Mouse (Mus musculus): ENCODE data around the gene Gpr157. TPM values are rescaled to one million over a fixed set of nuclear protein-coding genes. Genes with fewer than 3 reads are reported as not detected.

Gpr157 gene
- polyA plus RNA-seq, 1 experiment from 2014 or later: 0.32 TPM

- Histone ChIP-seq H3K27ac (no peak overlapping the region), H3K36me3 (replicated peaks) (no peaks in the 10 kb centered on the region), H3K4me3 (no peak overlapping the region), H3K4me1 (peaks cover 34% of the 10 kb centered on the region), H3K9me3 (peaks cover 5% of the 10 kb centered on the region; the same call in 1 of the 2 replicates), H3K27me3 (ENCODE audit: poor library complexity, severe bottlenecking) (peaks cover 24% of the 10 kb centered on the region)
- 85% methylated on average over 7 of the region's 7 CpGs for WGBS
- no peak for DNase-seq (ENCODE audit: extremely low spot score, low spot score)
Measured at GRCm38 (mm10) chr4:150140346-150140745, 53.2 kb downstream of the Gpr157 start.

GRCm38 (mm10) chr4:150144242-150144641, 57.1 kb downstream of the Gpr157 start:
- 14% methylated on average over 12 of the region's 12 CpGs for WGBS
- Histone ChIP-seq H3K27ac (no peak overlapping the region), H3K9me3 (peaks cover 10% of the 10 kb centered on the region; the same call in 1 of the 2 replicates), H3K4me3 (no peak overlapping the region), H3K27me3 (ENCODE audit: poor library complexity, severe bottlenecking) (peaks cover 11% of the 10 kb centered on the region), H3K36me3 (replicated peaks) (no peaks in the 10 kb centered on the region), H3K4me1 (peaks cover 15% of the 10 kb centered on the region; the same call in 1 of the 2 replicates)
- no peak for DNase-seq (ENCODE audit: extremely low spot score, low spot score)

GRCm38 (mm10) chr4:150146286-150146685, 59.1 kb downstream of the Gpr157 start:
- Histone ChIP-seq H3K4me3 (no peak overlapping the region), H3K27ac (no peak overlapping the region), H3K36me3 (replicated peaks) (no peaks in the 10 kb centered on the region), H3K27me3 (ENCODE audit: poor library complexity, severe bottlenecking) (no peaks in the 10 kb centered on the region), H3K9me3 (peaks cover 10% of the 10 kb centered on the region; the same call in 1 of the 2 replicates), H3K4me1 (peaks cover 6% of the 10 kb centered on the region; the same call in 1 of the 2 replicates)
- no peak for DNase-seq (ENCODE audit: extremely low spot score, low spot score)
- 79% methylated on average over 4 of the region's 4 CpGs for WGBS

- no peak for DNase-seq (ENCODE audit: extremely low spot score, low spot score)
- Histone ChIP-seq H3K27me3 (ENCODE audit: poor library complexity, severe bottlenecking) (no peaks in the 10 kb centered on the region), H3K4me3 (no peak overlapping the region), H3K36me3 (replicated peaks) (no peaks in the 10 kb centered on the region), H3K4me1 (peaks cover 6% of the 10 kb centered on the region; the same call in 1 of the 2 replicates), H3K27ac (no peak overlapping the region), H3K9me3 (peaks cover 5% of the 10 kb centered on the region; the same call in 1 of the 2 replicates)
- WGBS: 78% methylated on average over 7 of the region's 7 CpGs
Measured at GRCm38 (mm10) chr4:150151045-150151444, 63.9 kb downstream of the Gpr157 start.

GRCm38 (mm10) chr4:150152483-150152882, 65.3 kb downstream of the Gpr157 start:
- H3K4me3 ChIP-seq: no peak overlapping the region
- H3K36me3 ChIP-seq (replicated peaks): no peaks in the 10 kb centered on the region
- H3K9me3 ChIP-seq: peaks cover 5% of the 10 kb centered on the region; the same call in 1 of the 2 replicates
- no peak overlapping the region for H3K27ac ChIP-seq
- WGBS: 86% methylated on average over 8 of the region's 8 CpGs
- no peaks in the 10 kb centered on the region for H3K4me1 ChIP-seq
- no peak for DNase-seq (ENCODE audit: extremely low spot score, low spot score)
- H3K27me3 ChIP-seq (ENCODE audit: poor library complexity, severe bottlenecking): no peaks in the 10 kb centered on the region

- no peak for DNase-seq (ENCODE audit: extremely low spot score, low spot score)
- Histone ChIP-seq H3K27ac (no peak overlapping the region), H3K9me3 (no peaks in the 10 kb centered on the region), H3K36me3 (replicated peaks) (no peaks in the 10 kb centered on the region), H3K4me3 (no peak overlapping the region), H3K4me1 (peaks cover 6% of the 10 kb centered on the region; the same call in 1 of the 2 replicates), H3K27me3 (ENCODE audit: poor library complexity, severe bottlenecking) (peaks cover 7% of the 10 kb centered on the region; the same call in 1 of the 2 replicates)
- 87% methylated on average over 4 of the region's 4 CpGs for WGBS
Measured at GRCm38 (mm10) chr4:150155301-150155700, 68.1 kb downstream of the Gpr157 start.

MicroRNAs encoded within 50 kb of the gene (microRNA counts, 519-probe panel; counts per million panel counts)
- 341 counts per million, percentile 65 among the panel's probes with 10 or more counts for microRNA mmu-miR-34a

Small RNA genes within 50 kb of the gene (microRNA-seq; reads per million reads assigned to microRNA genes)
- gene Mir34a: 116 reads per million, percentile 49 among the genes with 10 or more reads in this experiment

Other genes with a start within 250 kb of the Gpr157 start
- 9.0 and 11.2 TPM in 2 replicates for gene Spsb1, start 132.3 kb upstream of the Gpr157 start, polyA plus RNA-seq (2016; fragmentation: Nextera tagmentation; extraction: Ambion mirVana)
- gene H6pd, start 78.3 kb upstream of the Gpr157 start, polyA plus RNA-seq (2016; fragmentation: Nextera tagmentation; extraction: Ambion mirVana): 3.0 TPM in 2 replicates
- 1.3 and 1.6 TPM in 2 replicates for gene Slc2a5, start 31.9 kb downstream of the Gpr157 start, polyA plus RNA-seq (2016; fragmentation: Nextera tagmentation; extraction: Ambion mirVana)
- not detected in 2 replicates for gene Slc2a7, start 61.6 kb downstream of the Gpr157 start, polyA plus RNA-seq (2016; fragmentation: Nextera tagmentation; extraction: Ambion mirVana)
- 0.22 TPM in 1 of 2 replicates, not detected in the other for gene Car6, start 114.0 kb downstream of the Gpr157 start, polyA plus RNA-seq (2016; fragmentation: Nextera tagmentation; extraction: Ambion mirVana)
- 3,430 and 3,707 TPM in 2 replicates for gene Eno1, start 149.4 kb downstream of the Gpr157 start, polyA plus RNA-seq (2016; fragmentation: Nextera tagmentation; extraction: Ambion mirVana)
- gene Rere, start 194.3 kb downstream of the Gpr157 start, polyA plus RNA-seq (2016; fragmentation: Nextera tagmentation; extraction: Ambion mirVana): 26.8 and 31.1 TPM in 2 replicates

Data from forebrain, embryonic 10.5 days (tissue).